Mouse (Mus musculus) forebrain, embryonic 12.5 days (tissue): ENCODE results near the gene Zfp692. TPM values are rescaled to one million over a fixed set of nuclear protein-coding genes. Genes with fewer than 3 reads are reported as not detected.
"Not testable (repeated sequence)": the region's sequence is repeated elsewhere in the genome, so short reads cannot be mapped to it uniquely, and the experiment has no call there.

ENCODE experiments used
- ATAC-seq: fragments of 200-750 bp; cut with Nextera tagmentation; 2 replicates; pipeline ENCODE4 v1.8.0; 2017; ENCODE audit warnings: moderate TSS enrichment; ENCODE audit not compliant: low FRiP score
- H3K27ac ChIP-seq: fragments of 300-500 bp; sonication (generic); 2 replicates; pipeline ENCODE4 v1.5.1; 2016; ENCODE audit warnings: mild to moderate bottlenecking
- H3K27me3 ChIP-seq: fragments of 300-500 bp; sonication (generic); 2 replicates; pipeline ENCODE4 v1.6.1; 2016; ENCODE audit warnings: mild to moderate bottlenecking
- H3K36me3 ChIP-seq: fragments of 300-500 bp; sonication (generic); replicated peaks from 2 replicates; pipeline ENCODE4 v1.6.1; 2016; ENCODE audit warnings: mild to moderate bottlenecking
- H3K4me1 ChIP-seq: fragments of 300-500 bp; sonication (generic); 2 replicates; pipeline ENCODE4 v1.6.1; 2016
- H3K4me2 ChIP-seq: fragments of 300-500 bp; sonication (generic); 2 replicates; pipeline ENCODE4 v1.6.1; 2016; ENCODE audit warnings: mild to moderate bottlenecking, moderate library complexity
- H3K4me3 ChIP-seq: fragments of 300-500 bp; sonication (generic); replicated peaks from 2 replicates; pipeline ENCODE4 v1.5.1; 2016; ENCODE audit warnings: mild to moderate bottlenecking
- H3K9ac ChIP-seq: fragments of 300-500 bp; sonication (generic); 2 replicates; pipeline ENCODE4 v1.6.1; 2016; ENCODE audit warnings: mild to moderate bottlenecking
- H3K9me3 ChIP-seq: fragments of 300-500 bp; sonication (generic); 2 replicates; pipeline ENCODE4 v1.6.1; 2016
- WGBS: fragments of 180-500 bp; shearing (Covaris S2); methylation state at CpG from one replicate; pipeline ENCODE4 v1.1.7; 2016; 5-methylcytosine and 5-hydroxymethylcytosine counted together
- polyA plus RNA-seq: library from polyadenylated mRNA; unstranded; fragments of >200 nt; fragmentation: Nextera tagmentation; extraction: Ambion mirVana; gene quantifications from 2 replicates; pipeline ENCODE4 v1.2.1, GENCODE M21; 2016

Zfp692 gene
- polyA plus RNA-seq, 1 experiment from 2014 or later: 29.3 TPM

GRCm38 (mm10) chr11:58334746-58335145 lies 27.9 kb downstream of the Zfp692 start:
- no peak overlapping the region for H3K4me2 ChIP-seq
- no peak overlapping the region for H3K9ac ChIP-seq
- WGBS: 81% methylated on average over 3 of the region's 3 CpGs
- no peak overlapping the region for H3K27ac ChIP-seq
- peaks cover 52% of the 10 kb centered on the region for H3K36me3 ChIP-seq
- no peak overlapping the region for H3K4me3 ChIP-seq
- no peaks in the 10 kb centered on the region for H3K27me3 ChIP-seq
- no peaks in the 10 kb centered on the region for H3K9me3 ChIP-seq
- no peak for ATAC-seq
- H3K4me1 ChIP-seq: peaks cover 23% of the 10 kb centered on the region

DNA sequence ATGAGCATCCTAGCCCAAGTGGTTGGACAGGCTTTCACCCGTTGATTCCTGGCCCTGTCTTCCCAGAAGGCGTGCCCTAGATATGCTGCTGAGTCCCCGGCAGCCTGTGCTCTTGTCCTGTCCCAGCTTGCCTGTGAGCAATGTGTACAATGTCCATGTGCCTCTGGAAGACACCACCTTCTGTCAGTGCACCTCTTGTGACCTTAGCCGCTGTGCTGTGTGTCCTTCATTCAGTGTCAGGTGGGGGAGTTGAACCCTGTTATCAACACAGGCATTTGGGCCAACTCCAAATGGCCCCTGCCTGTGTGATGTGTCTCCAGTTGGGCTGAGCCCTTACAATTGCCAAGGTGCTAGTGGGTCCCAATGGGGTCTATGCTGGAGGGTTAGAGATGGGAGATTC lies 39.9 kb downstream of the Zfp692 start:
- Histone ChIP-seq H3K27me3 (no peaks in the 10 kb centered on the region), H3K9me3 (peaks cover 4% of the 10 kb centered on the region; the same call in 1 of the 2 replicates), H3K4me3 (no peak overlapping the region), H3K27ac (no peak overlapping the region), H3K4me1 (no peaks in the 10 kb centered on the region), H3K4me2 (no peak overlapping the region), H3K9ac (no peak overlapping the region), H3K36me3 (peaks cover 50% of the 10 kb centered on the region)
- no peak for ATAC-seq
- 95% methylated on average over 4 of the region's 4 CpGs for WGBS

- no peak for ATAC-seq
- H3K27me3 ChIP-seq: no peaks in the 10 kb centered on the region
- 70% methylated on average over 4 of the region's 4 CpGs for WGBS
- peaks cover 27% of the 10 kb centered on the region for H3K36me3 ChIP-seq
- H3K9ac ChIP-seq: no peak overlapping the region
- H3K4me2 ChIP-seq: no peak overlapping the region
- no peak overlapping the region for H3K27ac ChIP-seq
- no peaks in the 10 kb centered on the region for H3K4me1 ChIP-seq
- H3K9me3 ChIP-seq: peaks cover 4% of the 10 kb centered on the region; the same call in 1 of the 2 replicates
- H3K4me3 ChIP-seq: no peak overlapping the region
These were observed 43.8 kb downstream of the Zfp692 start for GRCm38 (mm10) chr11:58350628-58351027.

DNA sequence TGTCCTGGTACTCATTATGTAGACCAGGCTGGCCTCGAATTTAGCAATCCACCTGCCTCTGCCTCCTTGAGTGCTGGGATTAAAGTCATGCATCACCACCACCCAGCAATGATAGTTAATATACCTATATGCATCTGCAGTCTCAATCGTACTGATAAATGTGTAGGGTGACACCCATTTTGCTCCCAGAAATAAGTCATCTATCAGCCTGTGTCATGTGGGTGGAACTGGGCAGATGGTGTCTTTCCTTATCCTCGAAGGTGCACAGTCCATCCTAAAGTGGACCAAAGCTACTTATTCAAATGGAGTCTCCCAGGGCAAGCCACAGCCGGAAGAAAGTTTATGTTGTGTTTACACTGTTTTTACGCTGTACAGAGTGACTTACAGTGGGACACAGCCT lies 44.3 kb downstream of the Zfp692 start:
- Histone ChIP-seq H3K9me3 (peaks cover 4% of the 10 kb centered on the region; the same call in 1 of the 2 replicates), H3K4me1 (no peaks in the 10 kb centered on the region), H3K36me3 (peaks cover 21% of the 10 kb centered on the region), H3K9ac (no peak overlapping the region), H3K4me3 (no peak overlapping the region), H3K27ac (no peak overlapping the region), H3K4me2 (no peak overlapping the region), H3K27me3 (no peaks in the 10 kb centered on the region)
- 92% methylated on average over 5 of the region's 5 CpGs for WGBS
- no peak for ATAC-seq

- no peak for ATAC-seq
- WGBS: 69% methylated on average over 7 of the region's 7 CpGs
- Histone ChIP-seq H3K4me3 (no peak overlapping the region), H3K4me1 (no peaks in the 10 kb centered on the region), H3K27ac (no peak overlapping the region), H3K27me3 (no peaks in the 10 kb centered on the region), H3K9me3 (peaks cover 4% of the 10 kb centered on the region; the same call in 1 of the 2 replicates), H3K4me2 (no peak overlapping the region), H3K9ac (no peak overlapping the region), H3K36me3 (peaks cover 4% of the 10 kb centered on the region; the same call in 1 of the 2 replicates)
These were observed 46.0 kb downstream of the Zfp692 start for GRCm38 (mm10) chr11:58352681-58353548.

DNA sequence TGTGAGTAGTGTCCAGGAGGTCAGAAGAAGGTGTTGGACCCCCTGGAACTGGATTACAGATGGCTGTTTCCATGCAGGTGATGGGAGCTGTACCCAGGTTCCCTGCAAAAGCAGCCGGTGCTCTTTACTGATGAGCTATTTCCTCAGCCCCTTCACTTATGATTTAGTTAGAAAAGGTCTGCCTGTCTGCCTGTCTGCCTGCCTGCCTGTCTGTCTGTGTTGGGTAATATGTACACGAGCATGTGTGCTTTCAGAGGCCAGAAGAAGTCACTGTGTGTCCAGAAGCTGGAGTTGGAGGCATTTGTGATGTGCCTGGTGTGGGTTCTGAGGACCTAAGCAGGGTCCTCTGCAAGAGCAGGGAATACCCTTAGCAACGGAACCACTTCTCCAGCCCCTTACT lies 46.8 kb downstream of the Zfp692 start:
- no peak overlapping the region for H3K9ac ChIP-seq
- no peaks in the 10 kb centered on the region for H3K27me3 ChIP-seq
- 0 out of 2 replicates have a peak, but pooled peaks cover 3% of the 10 kb centered on the region for H3K36me3 ChIP-seq
- H3K4me2 ChIP-seq: no peak overlapping the region
- no peaks in the 10 kb centered on the region for H3K4me1 ChIP-seq
- H3K4me3 ChIP-seq: no peak overlapping the region
- H3K27ac ChIP-seq: no peak overlapping the region
- ATAC-seq: no peak
- peaks cover 4% of the 10 kb centered on the region; the same call in 1 of the 2 replicates for H3K9me3 ChIP-seq
- 80% methylated on average over 3 of the region's 3 CpGs for WGBS

DNA sequence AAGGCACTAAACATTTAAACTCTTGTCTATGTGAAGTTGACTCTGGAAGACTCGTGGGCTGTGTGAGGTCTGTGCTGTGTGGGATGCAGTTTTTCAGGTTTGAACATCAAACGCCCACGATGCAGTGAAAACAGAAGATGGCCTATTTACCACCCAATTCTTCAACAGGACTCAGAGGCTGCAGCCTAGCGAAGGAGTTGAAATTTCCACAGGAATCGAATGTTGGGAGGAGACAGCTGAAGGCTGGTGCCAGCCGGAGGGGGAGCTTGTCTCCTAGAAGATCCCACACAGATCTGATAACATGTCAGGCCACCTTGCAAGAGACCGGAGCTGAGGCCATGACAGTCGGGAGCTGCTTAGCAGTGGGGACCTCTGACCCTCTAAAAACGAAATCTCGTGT lies 47.6 kb downstream of the Zfp692 start:
- no peak for ATAC-seq
- WGBS: 79% methylated on average over 10 of the region's 10 CpGs
- H3K36me3 ChIP-seq: 0 out of 2 replicates have a peak, but pooled peaks cover 3% of the 10 kb centered on the region

GRCm38 (mm10) chr11:58354927-58355326 lies 48.1 kb downstream of the Zfp692 start:
- Histone ChIP-seq H3K27me3 (no peaks in the 10 kb centered on the region), H3K27ac (no peak overlapping the region), H3K4me2 (no peak overlapping the region), H3K36me3 (0 out of 2 replicates have a peak, but pooled peaks cover 3% of the 10 kb centered on the region), H3K4me1 (no peaks in the 10 kb centered on the region), H3K9me3 (peaks cover 4% of the 10 kb centered on the region; the same call in 1 of the 2 replicates), H3K4me3 (no peak overlapping the region), H3K9ac (no peak overlapping the region)
- no peak for ATAC-seq
- 88% methylated on average over 3 of the region's 3 CpGs for WGBS

More for the DNA sequence above, 47.6 kb downstream of the Zfp692 start:
- Histone ChIP-seq H3K4me3 (no peak overlapping the region), H3K9me3 (peaks cover 4% of the 10 kb centered on the region; the same call in 1 of the 2 replicates), H3K4me1 (no peaks in the 10 kb centered on the region), H3K27me3 (no peaks in the 10 kb centered on the region), H3K27ac (no peak overlapping the region), H3K9ac (no peak overlapping the region), H3K4me2 (no peak overlapping the region)

DNA sequence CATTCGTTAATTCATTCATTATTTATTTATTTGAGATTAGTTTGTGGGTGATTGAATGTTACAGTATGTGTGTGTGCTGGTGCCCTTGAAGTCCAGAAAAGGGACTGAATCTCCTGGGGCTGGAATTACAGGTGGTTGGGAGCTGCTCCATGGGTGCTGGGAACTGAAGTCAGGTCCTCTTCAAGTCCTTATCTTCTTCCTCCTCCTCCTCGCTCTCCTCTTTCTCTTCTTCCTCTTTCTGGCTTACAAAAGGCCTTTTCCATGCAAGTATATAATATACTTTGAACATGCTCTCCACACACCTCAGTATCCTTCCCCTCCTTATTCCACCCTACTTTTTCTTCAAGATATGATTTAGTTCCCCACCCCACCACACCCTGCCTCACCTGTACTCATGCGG lies 50.2 kb downstream of the Zfp692 start:
- Histone ChIP-seq H3K36me3 (no peaks in the 10 kb centered on the region), H3K4me1 (no peaks in the 10 kb centered on the region), H3K4me3 (no peak overlapping the region), H3K4me2 (no peak overlapping the region), H3K27me3 (no peaks in the 10 kb centered on the region), H3K9ac (no peak overlapping the region), H3K9me3 (no peaks in the 10 kb centered on the region), H3K27ac (no peak overlapping the region)
- ATAC-seq: no peak
- 92% methylated on average over 3 of the region's 3 CpGs for WGBS

GRCm38 (mm10) chr11:58357844-58358534 lies 51.1 kb downstream of the Zfp692 start:
- no peak overlapping the region for H3K27ac ChIP-seq
- WGBS: 92% methylated on average over 6 of the region's 6 CpGs

GRCm38 (mm10) chr11:58362562-58362961 lies 55.7 kb downstream of the Zfp692 start:
- not testable (repeated sequence) for H3K4me1 ChIP-seq, ATAC-seq, H3K27ac ChIP-seq, H3K36me3 ChIP-seq, H3K9ac ChIP-seq, H3K4me3 ChIP-seq, H3K9me3 ChIP-seq, H3K27me3 ChIP-seq, H3K4me2 ChIP-seq
- no CpG with 5 or more reads among the region's 6 CpGs for WGBS

More at GRCm38 (mm10) chr11:58357844-58358534, 51.1 kb downstream of the Zfp692 start:
- Histone ChIP-seq H3K27me3 (no peaks in the 10 kb centered on the region), H3K9ac (no peak overlapping the region), H3K4me2 (no peak overlapping the region), H3K4me3 (no peak overlapping the region), H3K36me3 (no peaks in the 10 kb centered on the region), H3K4me1 (no peaks in the 10 kb centered on the region), H3K9me3 (no peaks in the 10 kb centered on the region)
- no peak for ATAC-seq
